Mouse (Mus musculus) kidney, postnatal 0 days (tissue): ENCODE data around the gene H2-Oa. TPM values are rescaled to one million over a fixed set of nuclear protein-coding genes. Genes with fewer than 3 reads are reported as not detected.

Source experiments
- ATAC-seq: fragments of 200-750 bp; cut with Nextera tagmentation; replicated peaks from 2 replicates; pipeline ENCODE4 v1.8.0; 2017; ENCODE audit warnings: low read depth, moderate number of reproducible peaks, moderate TSS enrichment, moderate library complexity; ENCODE audit not compliant: low FRiP score
- DNase-seq: peaks from one replicate; pipeline ENCODE4 v3.0.0-alpha.2; 2016; ENCODE audit warnings: low spot score
- H3K27ac ChIP-seq: fragments of 300-500 bp; sonication (generic); 2 replicates; pipeline ENCODE4 v1.5.1; 2014; ENCODE audit warnings: mild to moderate bottlenecking
- H3K27me3 ChIP-seq: fragments of 300-500 bp; sonication (generic); 2 replicates; pipeline ENCODE4 v1.6.1; 2014; ENCODE audit warnings: low read length, mixed read lengths; ENCODE audit not compliant: insufficient read depth
- H3K36me3 ChIP-seq: fragments of 300-500 bp; sonication (generic); 2 replicates; pipeline ENCODE4 v1.6.1; 2014; ENCODE audit warnings: low read length, mixed read lengths; ENCODE audit not compliant: insufficient read depth
- H3K4me1 ChIP-seq: fragments of 300-500 bp; sonication (generic); replicated peaks from 2 replicates; pipeline ENCODE4 v1.6.1; 2014; ENCODE audit warnings: antibody characterized with exemption, low read length, mixed read lengths; ENCODE audit not compliant: insufficient read depth
- H3K4me2 ChIP-seq: fragments of 300-500 bp; sonication (generic); 2 replicates; pipeline ENCODE4 v1.6.1; 2014; ENCODE audit warnings: mild to moderate bottlenecking, low read length, moderate library complexity, mixed read lengths
- H3K4me3 ChIP-seq: fragments of 300-500 bp; sonication (generic); replicated peaks from 2 replicates; pipeline ENCODE4 v1.5.1; 2014; ENCODE audit warnings: low read depth, low read length
- H3K9ac ChIP-seq: fragments of 300-500 bp; sonication (generic); 2 replicates; pipeline ENCODE4 v1.6.1; 2014; ENCODE audit warnings: low read depth, low read length
- H3K9me3 ChIP-seq: fragments of 300-500 bp; sonication (generic); replicated peaks from 2 replicates; pipeline ENCODE4 v1.6.1; 2016; ENCODE audit warnings: low read length, inconsistent platforms, mixed read lengths
- CTCF ChIP-seq: IDR thresholded peaks from 2 replicates; pipeline ENCODE4 v1.5.1; 2016; ENCODE audit warnings: antibody characterized with exemption, low read depth, mild to moderate bottlenecking, moderate library complexity
- WGBS: fragments of 180-500 bp; shearing (Covaris S2); extraction: QIAGEN DNeasy Blood & Tissue Kit; methylation state at CpG from one replicate; pipeline ENCODE4 v1.1.7; 2014; 5-methylcytosine and 5-hydroxymethylcytosine counted together
- polyA plus RNA-seq: library from polyadenylated mRNA; unstranded; fragments of >200 nt; fragmentation: Nextera tagmentation; extraction: Ambion mirVana; gene quantifications from 2 replicates; pipeline ENCODE4 v1.2.1, GENCODE M21; 2015

H2-Oa gene
- polyA plus RNA-seq, result 0.83 and 0.95 TPM in 2 replicates

- no peak for DNase-seq
- Histone ChIP-seq H3K4me2 (no peak within 1 kb of the TSS), H3K4me3 (no peak within 1 kb of the TSS), H3K4me1 (no peaks in the 10 kb centered on the region), H3K27me3 (no peaks in the 10 kb centered on the region), H3K9me3 (no peaks in the 10 kb centered on the region), H3K27ac (no peak within 1 kb of the TSS), H3K9ac (no peak within 1 kb of the TSS), H3K36me3 (no peaks in the 10 kb centered on the region)
- whole genome bisulfite sequencing, result 31% methylated on average over 11 of the region's 11 CpGs
- ATAC-seq, result no peak
- TF ChIP-seq CTCF, result no peak
Measured at GRCm38 (mm10) chr17:34092197-34092875, at the start of gene H2-Oa. Gene H2-Oa, plus strand, starts transcription at chr17:34092340.

GRCm38 (mm10) chr17:34045941-34046340 lies 46.2 kb upstream of the H2-Oa start:
- Histone ChIP-seq H3K36me3 (no peaks in the 10 kb centered on the region), H3K4me2 (no peak overlapping the region), H3K4me1 (no peaks in the 10 kb centered on the region), H3K4me3 (no peak overlapping the region), H3K9ac (no peak overlapping the region), H3K9me3 (no peaks in the 10 kb centered on the region), H3K27ac (no peak overlapping the region), H3K27me3 (0 out of 2 replicates have a peak, but pooled peaks cover 4% of the 10 kb centered on the region)
- TF ChIP-seq CTCF, result no peak
- no peak for ATAC-seq
- WGBS, result 80% methylated on average over 14 of the region's 14 CpGs
- no peak for DNase-seq

- Histone ChIP-seq H3K27ac (no peak overlapping the region), H3K27me3 (no peaks in the 10 kb centered on the region), H3K9me3 (no peaks in the 10 kb centered on the region), H3K9ac (no peak overlapping the region), H3K4me1 (no peaks in the 10 kb centered on the region), H3K36me3 (no peaks in the 10 kb centered on the region), H3K4me2 (no peak overlapping the region), H3K4me3 (no peak overlapping the region)
- no peak for TF ChIP-seq CTCF
- no peak for DNase-seq
- 92% methylated on average over 5 of the region's 5 CpGs for WGBS
- ATAC-seq, result no peak
Measured at GRCm38 (mm10) chr17:34047404-34048050, 44.6 kb upstream of the H2-Oa start.

GRCm38 (mm10) chr17:34057224-34057623 lies 34.9 kb upstream of the H2-Oa start:
- no peaks in the 10 kb centered on the region for H3K27me3 ChIP-seq
- H3K4me1 ChIP-seq, result no peaks in the 10 kb centered on the region
- H3K36me3 ChIP-seq, result no peaks in the 10 kb centered on the region
- H3K4me2 ChIP-seq, result no peak overlapping the region
- H3K4me3 ChIP-seq, result no peak overlapping the region
- no peak for TF ChIP-seq CTCF
- DNase-seq (no peak), ATAC-seq (no peak)
- no peak overlapping the region for H3K9ac ChIP-seq
- H3K9me3 ChIP-seq, result no peaks in the 10 kb centered on the region
- 42% methylated on average over 6 of the region's 7 CpGs for WGBS
- H3K27ac ChIP-seq, result no peak overlapping the region

- H3K27me3 ChIP-seq, result no peaks in the 10 kb centered on the region
- no peaks in the 10 kb centered on the region for H3K36me3 ChIP-seq
- H3K9me3 ChIP-seq, result no peaks in the 10 kb centered on the region
- no peaks in the 10 kb centered on the region for H3K4me1 ChIP-seq
- no peak overlapping the region for H3K4me2 ChIP-seq
- H3K9ac ChIP-seq, result no peak overlapping the region
- H3K27ac ChIP-seq, result no peak overlapping the region
- ATAC-seq, result no peak
- no peak for TF ChIP-seq CTCF
- WGBS, result 44% methylated on average over 3 of the region's 3 CpGs
- no peak overlapping the region for H3K4me3 ChIP-seq
- DNase-seq, result peak; percentile 35
Measured at GRCm38 (mm10) chr17:34068864-34069263, 23.3 kb upstream of the H2-Oa start.

GRCm38 (mm10) chr17:34072091-34072490 lies 20.0 kb upstream of the H2-Oa start:
- Histone ChIP-seq H3K9ac (no peak overlapping the region), H3K4me3 (no peak overlapping the region), H3K4me1 (no peaks in the 10 kb centered on the region), H3K4me2 (no peak overlapping the region), H3K9me3 (no peaks in the 10 kb centered on the region), H3K27me3 (no peaks in the 10 kb centered on the region; the same call in 1 of the 2 replicates), H3K36me3 (no peaks in the 10 kb centered on the region), H3K27ac (no peak overlapping the region)
- DNase-seq (no peak), ATAC-seq (no peak)
- WGBS, result 60% methylated on average over 5 of the region's 5 CpGs
- TF ChIP-seq CTCF, result no peak
